Mouse (Mus musculus) midbrain, postnatal 0 days (tissue): ENCODE data around the gene Nrg3. TPM values are rescaled to one million over a fixed set of nuclear protein-coding genes. Genes with fewer than 3 reads are reported as not detected.

ENCODE experiments used
- ATAC-seq: fragments of 200-750 bp; cut with Nextera tagmentation; 2 replicates; pipeline ENCODE4 v1.8.0; 2017; ENCODE audit warnings: moderate number of reproducible peaks, mild to moderate bottlenecking, moderate TSS enrichment, moderate library complexity; ENCODE audit not compliant: low FRiP score
- DNase-seq: peaks from one replicate; pipeline ENCODE4 v3.0.0-alpha.2; 2015; ENCODE audit warnings: low spot score
- H3K27ac ChIP-seq: fragments of 300-500 bp; sonication (generic); 2 replicates; pipeline ENCODE4 v1.5.1; 2014; ENCODE audit warnings: low read depth, mild to moderate bottlenecking, low read length, mixed read lengths
- H3K27me3 ChIP-seq: fragments of 300-500 bp; sonication (generic); 2 replicates; pipeline ENCODE4 v1.6.1; 2014; ENCODE audit warnings: low read length, control low read depth, mixed read lengths; ENCODE audit not compliant: insufficient read depth
- H3K36me3 ChIP-seq: fragments of 300-500 bp; sonication (generic); 2 replicates; pipeline ENCODE4 v1.6.1; 2014; ENCODE audit warnings: low read length, control low read depth, mixed read lengths; ENCODE audit not compliant: insufficient read depth
- H3K4me1 ChIP-seq: fragments of 300-500 bp; sonication (generic); 2 replicates; pipeline ENCODE4 v1.6.1; 2014; ENCODE audit warnings: mild to moderate bottlenecking, control low read depth, antibody characterized with exemption, low read length, mixed read lengths; ENCODE audit not compliant: insufficient read depth
- H3K4me2 ChIP-seq: fragments of 300-500 bp; sonication (generic); 2 replicates; pipeline ENCODE4 v1.6.1; 2014; ENCODE audit warnings: low read depth, mild to moderate bottlenecking, low read length, mixed read lengths; ENCODE audit not compliant: poor library complexity, severe bottlenecking
- H3K4me3 ChIP-seq: fragments of 300-500 bp; sonication (generic); 2 replicates; pipeline ENCODE4 v1.5.1; 2014; ENCODE audit warnings: low read depth, mild to moderate bottlenecking, low read length, moderate library complexity
- H3K9ac ChIP-seq: fragments of 300-500 bp; sonication (generic); replicated peaks from 2 replicates; pipeline ENCODE4 v1.6.1; 2014; ENCODE audit warnings: mild to moderate bottlenecking, low read length, moderate library complexity, mixed read lengths; ENCODE audit not compliant: poor library complexity, severe bottlenecking
- H3K9me3 ChIP-seq: fragments of 300-500 bp; sonication (generic); 2 replicates; pipeline ENCODE4 v1.6.1; 2016; ENCODE audit warnings: low read length, control low read depth
- CTCF ChIP-seq: IDR thresholded peaks from 2 replicates; pipeline ENCODE4 v1.5.1; 2016; ENCODE audit warnings: antibody characterized with exemption, mild to moderate bottlenecking
- WGBS: fragments of 180-500 bp; shearing (Covaris S2); extraction: QIAGEN DNeasy Blood & Tissue Kit; methylation state at CpG from one replicate; pipeline ENCODE4 v1.1.7; 2014; 5-methylcytosine and 5-hydroxymethylcytosine counted together
- polyA plus RNA-seq: library from polyadenylated mRNA; unstranded; fragments of >200 nt; fragmentation: Nextera tagmentation; extraction: Ambion mirVana; gene quantifications from 2 replicates; pipeline ENCODE4 v1.2.1, GENCODE M21; 2015
- total RNA-seq: library from RNA; depleted of rRNA; stranded (reverse); fragments of >200 nt; gene quantifications from 2 replicates; pipeline ENCODE4 v1.2.3, GENCODE M21; 2014

Nrg3 gene
- total and polyA plus RNA-seq, 2 experiments from 2014 or later = 11.0 to 41.8 TPM

DNA sequence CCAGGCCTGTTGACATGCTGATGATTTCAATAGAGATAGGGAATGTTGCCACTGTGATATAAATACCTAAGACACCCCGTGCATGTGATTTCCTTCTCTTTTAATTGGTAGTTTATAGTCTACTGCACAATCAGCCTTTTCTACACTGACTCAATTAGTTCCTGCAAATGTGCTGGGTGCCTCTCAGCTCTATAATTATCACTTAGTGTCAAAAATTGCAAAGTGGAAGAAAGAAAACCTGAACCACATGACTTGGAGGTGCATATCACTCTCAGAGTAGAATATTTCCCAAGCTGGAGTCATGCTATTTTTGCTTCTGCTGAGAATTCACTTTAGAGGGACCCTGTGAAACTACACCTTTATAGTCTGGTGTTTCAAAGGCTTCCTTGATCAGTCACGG lies 552.1 kb downstream of the Nrg3 start:
- Histone ChIP-seq H3K36me3 (no peaks in the 10 kb centered on the region), H3K4me2 (no peak overlapping the region), H3K4me1 (no peaks in the 10 kb centered on the region), H3K27me3 (no peaks in the 10 kb centered on the region), H3K9me3 (no peaks in the 10 kb centered on the region), H3K4me3 (no peak overlapping the region), H3K9ac (no peak overlapping the region), H3K27ac (no peak overlapping the region)
- no peak for DNase-seq
- WGBS = 77% methylated on average over 2 of the region's 2 CpGs
- no peak for ATAC-seq
- no peak for TF ChIP-seq CTCF

DNA sequence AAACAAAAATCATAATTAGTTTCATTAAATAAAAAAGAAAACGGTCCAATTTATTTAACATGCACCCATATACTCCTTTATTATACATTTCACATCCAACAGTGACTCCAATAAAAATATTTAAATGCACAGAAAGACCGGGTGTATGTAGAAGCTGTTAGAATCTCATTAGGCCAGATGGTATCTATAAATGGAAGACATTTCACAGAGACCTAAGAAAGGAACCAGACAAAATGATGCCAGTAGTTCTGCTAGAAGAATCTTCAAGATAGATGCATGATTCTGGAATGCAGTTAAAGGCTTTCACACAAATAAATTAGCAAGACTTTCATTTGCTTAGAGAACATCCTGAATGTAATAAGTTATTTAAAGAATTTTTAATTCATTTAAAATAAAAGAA lies 602.3 kb downstream of the Nrg3 start:
- Histone ChIP-seq H3K4me1 (no peaks in the 10 kb centered on the region), H3K4me3 (no peak overlapping the region), H3K4me2 (no peak overlapping the region), H3K27ac (no peak overlapping the region), H3K9ac (no peak overlapping the region), H3K36me3 (no peaks in the 10 kb centered on the region), H3K9me3 (no peaks in the 10 kb centered on the region), H3K27me3 (no peaks in the 10 kb centered on the region)
- no peak for ATAC-seq
- DNase-seq = no peak
- TF ChIP-seq CTCF = no peak
- WGBS = 63% methylated on average over 2 of the region's 2 CpGs

DNA sequence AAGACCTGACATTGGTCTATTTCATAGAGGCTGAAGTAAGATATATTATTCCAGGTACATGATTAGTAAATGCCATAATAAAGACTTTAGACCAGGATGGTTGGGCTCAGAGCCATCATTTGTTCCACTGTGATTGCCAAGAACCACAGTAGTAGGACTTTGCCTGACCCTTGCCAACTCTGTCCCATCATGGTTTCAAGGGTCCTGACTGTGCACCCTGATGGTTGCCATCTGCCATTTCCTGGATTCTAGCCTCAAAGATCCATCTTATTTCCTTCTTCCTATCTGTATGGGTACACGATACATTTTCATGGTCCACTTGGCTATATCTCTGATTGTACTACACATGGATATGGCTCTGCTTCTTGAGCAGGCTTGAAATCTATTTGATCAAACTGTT lies 625.3 kb downstream of the Nrg3 start:
- Histone ChIP-seq H3K9ac (no peak overlapping the region), H3K4me1 (no peaks in the 10 kb centered on the region), H3K4me3 (no peak overlapping the region), H3K36me3 (no peaks in the 10 kb centered on the region), H3K27ac (no peak overlapping the region), H3K27me3 (no peaks in the 10 kb centered on the region), H3K9me3 (no peaks in the 10 kb centered on the region), H3K4me2 (no peak overlapping the region)
- 90% methylated on average over 1 of the region's 1 CpGs for WGBS
- peak; percentile 69 for DNase-seq
- ATAC-seq = no peak; the same call in 1 of the 2 replicates
- TF ChIP-seq CTCF = no peak

DNA sequence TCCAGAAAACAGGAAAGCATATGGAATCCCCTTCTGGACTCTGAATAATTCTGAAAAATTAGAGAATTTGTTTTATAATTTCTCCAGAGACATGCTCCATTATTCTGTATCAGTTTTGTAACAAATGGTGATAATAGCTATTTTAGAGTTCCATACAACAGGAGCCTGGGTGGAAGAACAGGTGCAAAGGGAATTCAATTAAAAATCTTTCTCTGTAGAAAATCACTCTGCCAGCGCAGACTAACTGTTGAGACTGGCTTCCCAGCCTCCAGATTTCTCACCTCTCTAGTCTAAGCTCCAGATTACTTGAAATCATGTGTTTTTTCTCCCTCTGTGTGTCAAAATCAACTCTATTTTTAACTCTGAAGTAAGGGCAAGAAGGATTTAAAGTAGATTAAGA lies 625.8 kb downstream of the Nrg3 start:
- peak; percentile 37 for DNase-seq
- Histone ChIP-seq H3K4me3 (no peak overlapping the region), H3K27ac (no peak overlapping the region), H3K4me2 (no peak overlapping the region), H3K4me1 (no peaks in the 10 kb centered on the region), H3K27me3 (no peaks in the 10 kb centered on the region), H3K9ac (no peak overlapping the region), H3K36me3 (no peaks in the 10 kb centered on the region), H3K9me3 (no peaks in the 10 kb centered on the region)
- WGBS = 78% methylated on average over 1 of the region's 1 CpGs
- no peak for TF ChIP-seq CTCF
- no peak for ATAC-seq

DNA sequence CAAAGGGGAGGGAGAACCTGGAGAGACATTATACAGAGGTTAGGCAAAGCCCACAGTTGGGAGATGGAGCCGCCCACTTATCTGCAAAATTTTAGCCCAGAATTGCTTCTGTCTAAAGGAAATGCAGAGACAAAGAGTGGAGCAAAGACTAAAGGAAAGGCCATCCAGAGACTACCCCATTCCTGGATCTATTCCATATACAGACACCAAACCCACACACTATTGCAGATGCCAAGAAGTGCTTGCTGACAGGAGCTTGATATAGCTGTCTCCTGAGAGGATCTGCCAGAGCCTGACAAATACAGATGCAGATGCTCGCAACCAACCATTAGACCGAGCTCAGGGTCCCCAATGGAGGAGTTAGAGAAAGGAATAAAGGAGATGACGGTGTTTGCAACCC lies 637.9 kb downstream of the Nrg3 start:
- H3K9me3 ChIP-seq = no peaks in the 10 kb centered on the region
- H3K4me3 ChIP-seq = no peak overlapping the region
- H3K4me1 ChIP-seq = no peaks in the 10 kb centered on the region
- no peak overlapping the region for H3K4me2 ChIP-seq
- no peak overlapping the region for H3K27ac ChIP-seq
- 85% methylated on average over 4 of the region's 4 CpGs for WGBS
- DNase-seq = no peak
- no peak overlapping the region for H3K9ac ChIP-seq
- no peak for ATAC-seq
- no peaks in the 10 kb centered on the region for H3K27me3 ChIP-seq
- H3K36me3 ChIP-seq = no peaks in the 10 kb centered on the region
- TF ChIP-seq CTCF = no peak

DNA sequence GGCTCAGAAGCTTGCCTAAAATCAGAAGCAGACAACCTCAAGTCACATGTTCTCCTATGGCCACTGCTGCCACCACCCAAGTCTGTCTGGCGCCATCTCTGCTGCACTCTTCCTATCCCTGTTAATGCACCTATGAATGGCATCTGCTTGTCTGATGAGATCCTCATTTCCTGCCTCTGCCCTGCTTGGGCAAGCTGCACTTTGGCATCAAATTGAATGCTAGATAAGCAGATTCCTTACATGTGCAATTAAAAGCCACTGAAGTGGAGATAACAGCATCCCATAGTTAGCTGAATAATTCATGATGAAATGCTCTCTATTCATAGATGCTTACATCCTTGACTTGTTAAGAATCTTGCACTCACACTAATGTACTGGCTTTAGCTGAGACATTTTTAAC lies 648.0 kb downstream of the Nrg3 start:
- no peak overlapping the region for H3K27ac ChIP-seq
- no peaks in the 10 kb centered on the region for H3K4me1 ChIP-seq
- ATAC-seq (no peak; the same call in 1 of the 2 replicates), DNase-seq (peak; percentile 67)
- no peak overlapping the region for H3K4me3 ChIP-seq
- H3K27me3 ChIP-seq = no peaks in the 10 kb centered on the region
- no peaks in the 10 kb centered on the region for H3K36me3 ChIP-seq
- no peak for TF ChIP-seq CTCF
- no peaks in the 10 kb centered on the region for H3K9me3 ChIP-seq
- H3K9ac ChIP-seq = no peak overlapping the region
- H3K4me2 ChIP-seq = no peak overlapping the region
- WGBS = 84% methylated on average over 1 of the region's 1 CpGs
